Mouse (Mus musculus): Measurements from ENCODE around the gene 4921530L21Rik. TPM values are rescaled to one million over a fixed set of nuclear protein-coding genes. Genes with fewer than 3 reads are reported as not detected.

Gene 4921530L21Rik
- polyA plus RNA-seq (2015; fragmentation: Nextera tagmentation; extraction: Ambion mirVana) = not detected in 2 replicates

DNA sequence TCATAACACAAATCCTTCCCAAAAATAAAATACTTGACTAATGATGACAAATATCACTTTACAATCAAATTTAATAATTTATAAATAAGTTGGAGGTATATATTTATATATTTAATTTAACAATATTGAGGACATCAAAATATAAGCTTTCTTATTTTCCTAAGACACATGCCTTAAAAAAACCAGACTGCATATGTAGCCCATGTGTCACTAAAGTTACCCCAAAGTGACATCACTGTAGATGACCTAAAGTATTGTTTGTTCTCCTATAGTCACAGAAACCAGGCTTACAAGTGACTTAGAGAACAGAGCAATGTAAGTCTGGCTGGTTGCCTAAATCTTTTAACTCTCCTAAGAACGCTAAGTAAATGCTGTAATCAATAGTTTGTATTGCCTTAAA lies at the start of gene 4921530L21Rik:
Gene 4921530L21Rik (plus strand): TSS at position 301 of the 400 bp plus-strand sequence.

